Comparison of ENCODE assay signal across 24 mouse cellular contexts in the genomic region with DNA sequence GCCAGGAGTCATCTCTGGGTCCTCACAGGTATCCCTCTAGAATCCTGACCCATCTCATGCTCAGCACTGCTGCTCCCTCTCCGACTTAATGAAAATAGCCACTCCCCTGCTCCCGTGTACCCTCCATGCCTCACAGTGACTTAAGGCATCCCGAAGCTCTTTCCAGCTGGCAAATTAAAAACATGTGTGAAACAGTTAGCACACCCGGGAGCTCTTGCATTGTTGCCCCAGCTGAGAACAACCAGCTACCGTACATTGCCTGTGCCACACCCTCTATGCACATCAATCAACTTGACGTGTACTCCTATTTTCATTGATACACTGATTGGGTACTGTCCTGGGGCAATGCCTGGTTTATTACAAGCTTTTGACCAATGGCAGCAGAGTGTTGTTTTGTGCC.
DNase-seq lines count a peak whose midpoint lies in the region; ATAC-seq and TF ChIP-seq lines count a peak whose summit lies in the region.
"Had no signal": no experiment of that assay in that cellular context is flagged by ENCODE, and none has a peak within 500 bp of the region (broad histone marks: within the 10 kb centered on the region; RNA-seq: fewer than 3 reads in every experiment).

No protein-coding gene starts in this region.

- no peaks in the 10 kb centered on the region for H3K9me3 ChIP-seq in lung, postnatal 0 days (ENCODE audit: low read length)
- H3K9me3 ChIP-seq in kidney, embryonic 15.5 days (replicated peaks), result no peaks in the 10 kb centered on the region
- H3K9me3 ChIP-seq: embryonic facial prominence, embryonic 15.5 days; forebrain, embryonic 15.5 days; heart, embryonic 15.5 days; hindbrain, embryonic 10.5 days; hindbrain, embryonic 15.5 days had no signal

- no peaks in the 10 kb centered on the region for H3K4me1 ChIP-seq in lung, postnatal 0 days (ENCODE audit: insufficient read depth, low read depth, low read length)
- peaks cover 47% of the 10 kb centered on the region for H3K4me1 ChIP-seq in kidney, embryonic 15.5 days

- no peaks in the 10 kb centered on the region for H3K27me3 ChIP-seq in lung, postnatal 0 days (replicated peaks; ENCODE audit: insufficient read depth, low read length)
- H3K27me3 ChIP-seq in kidney, embryonic 15.5 days, result no peaks in the 10 kb centered on the region
- H3K27me3 ChIP-seq: embryonic facial prominence, embryonic 15.5 days; forebrain, embryonic 15.5 days; heart, embryonic 15.5 days; hindbrain, embryonic 15.5 days had no signal

- no peak for DNase-seq in lung, postnatal 0 days (ENCODE audit: low spot score)
- DNase-seq in lung, postnatal 4 days, result no peak
- DNase-seq in adipocyte (ENCODE audit: low spot score), result peak; percentile 63
- peak; percentile 73 for DNase-seq in embryo, embryonic 11 days
- peak; percentile 80 for DNase-seq in forelimb bud, embryonic 11.5 days (ENCODE audit: low read depth, low spot score)
- no peak for DNase-seq in layer of hippocampus, adult 9-10 months (ENCODE audit: low spot score)
- no peak for DNase-seq in neural tube, embryonic 10.5 days (ENCODE audit: extremely low spot score, low spot score)
- DNase-seq: adrenal gland, postnatal 14 days; B cell, adult 2 months; cerebellum, adult 11-12 months; cerebellum, adult 9-10 months; cerebellum, postnatal 25 days; gastrocnemius, postnatal 14 days; heart, adult 2 months; heart, postnatal 14 days had no signal

- no peak for TF ChIP-seq EP300 in lung, postnatal 0 days (IDR thresholded peaks at IDR 0.05)

- ATAC-seq in lung, postnatal 0 days, result peak; percentile 25; the same call in 1 of the 2 replicates
- ATAC-seq in kidney, embryonic 15.5 days (replicated peaks; ENCODE audit: low FRiP score), result no peak
- ATAC-seq: forebrain, embryonic 15.5 days; inflammation-experienced regulatory T-cells, adult 6 months had no signal

- H3K9ac ChIP-seq in lung, postnatal 0 days (replicated peaks; ENCODE audit: low read depth), result no peak overlapping the region
- H3K9ac ChIP-seq in kidney, embryonic 15.5 days, result no peak overlapping the region
- H3K9ac ChIP-seq: embryonic facial prominence, embryonic 15.5 days; forebrain, embryonic 15.5 days; heart, embryonic 15.5 days; hindbrain, embryonic 15.5 days had no signal

- H3K4me3 ChIP-seq in lung, postnatal 0 days (ENCODE audit: low read depth, low read length), result no peak overlapping the region
- no peak overlapping the region for H3K4me3 ChIP-seq in kidney, embryonic 15.5 days (replicated peaks)
- H3K4me3 ChIP-seq: embryonic facial prominence, embryonic 15.5 days; erythroblast, embryonic 14.5 days; forebrain, embryonic 15.5 days; heart, adult 2 months; heart, embryonic 15.5 days; hindbrain, embryonic 10.5 days; hindbrain, embryonic 15.5 days had no signal

- no peak for TF ChIP-seq CTCF in lung, postnatal 0 days (IDR thresholded peaks at IDR 0.05)

- WGBS in lung, postnatal 0 days, result 67% methylated on average over 6 of the region's 6 CpGs
- 54% methylated on average over 6 of the region's 6 CpGs for WGBS in kidney, embryonic 15.5 days

- H3K36me3 ChIP-seq in lung, postnatal 0 days (ENCODE audit: insufficient read depth, low read length), result no peaks in the 10 kb centered on the region
- no peaks in the 10 kb centered on the region; the same call in 1 of the 2 replicates for H3K36me3 ChIP-seq in kidney, embryonic 15.5 days
- H3K36me3 ChIP-seq: embryonic facial prominence, embryonic 15.5 days; forebrain, embryonic 15.5 days; heart, embryonic 15.5 days; hindbrain, embryonic 10.5 days; hindbrain, embryonic 15.5 days had no signal

- no peak overlapping the region for H3K4me2 ChIP-seq in lung, postnatal 0 days (replicated peaks; ENCODE audit: low read depth, low read length)
- no peak overlapping the region for H3K4me2 ChIP-seq in kidney, embryonic 15.5 days
- H3K4me2 ChIP-seq: embryonic facial prominence, embryonic 15.5 days; forebrain, embryonic 15.5 days; heart, embryonic 11.5 days; heart, embryonic 15.5 days; hindbrain, embryonic 15.5 days had no signal

- no peak overlapping the region for H3K27ac ChIP-seq in lung, postnatal 0 days (ENCODE audit: low read length)
- no peak overlapping the region for H3K27ac ChIP-seq in kidney, embryonic 15.5 days
- H3K27ac ChIP-seq: embryonic facial prominence, embryonic 15.5 days; forebrain, embryonic 15.5 days; heart, adult 2 months; heart, embryonic 15.5 days; hindbrain, embryonic 15.5 days had no signal

Comparison
In these comparisons a context has a peak if more than half of its experiments do, and no peak if none do; other contexts are left out.
1. DNase-seq: peak in adipocyte (single experiment), embryo, embryonic 11 days (single experiment) and forelimb bud, embryonic 11.5 days (single experiment); none in lung, postnatal 0 days (single experiment), lung, postnatal 4 days (0 of 2), layer of hippocampus, adult 9-10 months (single experiment) and neural tube, embryonic 10.5 days (single experiment).